Mouse (Mus musculus): ENCODE results near the gene Gm49776. TPM values are rescaled to one million over a fixed set of nuclear protein-coding genes. Genes with fewer than 3 reads are reported as not detected.
"Not testable (repeated sequence)": the region's sequence is repeated elsewhere in the genome, so short reads cannot be mapped to it uniquely, and the experiment has no call there.

The Gm49776 gene
- total RNA-seq (2021): not detected

DNA sequence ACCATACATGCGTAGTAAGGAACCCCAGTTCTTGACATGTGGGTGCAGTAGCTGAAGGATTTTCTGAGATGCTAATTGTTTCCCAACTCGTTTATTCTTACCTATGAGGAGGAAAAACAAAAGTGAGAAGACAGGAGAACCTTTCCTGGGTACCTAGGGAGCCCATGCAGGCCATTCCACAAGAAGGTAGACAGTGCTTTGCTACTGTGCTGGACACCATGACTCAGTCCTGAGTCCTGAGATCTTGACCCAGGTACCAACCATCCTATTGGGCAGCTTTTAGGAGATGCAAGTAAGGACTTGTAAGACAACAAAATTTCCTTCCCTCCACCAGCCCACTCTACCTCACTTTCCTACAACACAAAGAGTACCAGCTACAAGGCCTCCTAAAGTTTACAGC is at the start of gene Gm49776:
TSS of gene Gm49776 (minus strand) at position 101 of the 400 bp plus-strand sequence.
- intact Hi-C loops (cut with DNase I): no loop called here
- DNase-seq (ENCODE audit: low spot score in 2 of 2): no peak

DNA sequence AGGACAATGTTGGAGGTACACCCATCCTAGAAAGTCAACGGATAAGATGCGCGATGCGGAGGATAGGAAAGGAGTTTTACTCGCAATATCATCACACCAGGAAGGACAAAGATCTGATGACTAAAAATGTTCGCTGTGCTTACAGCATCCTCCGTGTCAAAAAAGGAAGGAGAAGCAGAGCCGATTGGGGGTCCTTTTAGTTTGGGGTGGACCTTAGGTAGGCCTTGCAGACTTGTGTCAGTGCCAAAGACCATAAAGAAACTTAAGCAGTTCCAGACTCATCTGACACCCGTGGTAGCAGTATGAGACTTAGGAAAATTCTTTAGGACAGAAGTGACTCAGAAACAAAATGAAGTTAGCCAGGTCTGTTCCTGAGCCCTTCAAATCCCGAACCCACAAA is 31.5 kb upstream of the Gm49776 start:
- not testable (repeated sequence) for DNase-seq (ENCODE audit: low spot score in 2 of 2)
- intact Hi-C loops (cut with DNase I): loop anchor here (5.0 kb wide), 1 partner anchor 42 kb away; the partner anchor contains the start of genes Ranbp1 and Trmt2a

DNA sequence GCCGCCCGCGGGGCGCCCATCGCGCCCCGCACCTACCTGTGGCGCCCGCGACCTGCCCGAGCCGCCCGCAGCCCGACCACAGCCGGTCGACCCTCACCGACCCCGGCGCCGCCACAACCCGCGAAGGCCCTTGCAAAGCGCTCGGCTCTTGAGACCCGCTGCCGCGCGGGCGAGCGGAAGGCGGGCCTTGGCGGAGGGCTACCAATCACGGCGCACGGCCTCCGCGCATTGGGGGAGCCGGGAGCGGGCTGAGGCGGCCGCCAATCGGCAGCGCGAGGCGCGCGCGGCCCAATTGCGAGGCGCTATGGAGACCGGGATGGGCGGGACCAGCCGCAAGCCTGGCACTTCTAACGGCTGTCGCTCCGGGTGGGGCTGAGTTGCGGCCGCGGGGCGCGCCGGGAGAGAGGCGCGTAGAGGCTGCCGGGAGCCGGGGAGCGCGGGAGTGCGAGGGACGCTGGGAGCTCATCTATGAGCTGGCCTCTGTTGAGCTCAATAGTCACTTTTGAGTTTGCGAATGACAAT is 31.0 kb upstream of the Gm49776 start, which contains the start of gene Dgcr8:
TSS of gene Dgcr8 (minus strand) at position 180 of the 522 bp plus-strand sequence.
- peak; percentile 99 for DNase-seq (ENCODE audit: low spot score in 2 of 2)
- intact Hi-C loops (cut with DNase I): loop anchor here (5.0 kb wide), 1 partner anchor 42 kb away; the partner anchor contains the start of genes Ranbp1 and Trmt2a

DNA sequence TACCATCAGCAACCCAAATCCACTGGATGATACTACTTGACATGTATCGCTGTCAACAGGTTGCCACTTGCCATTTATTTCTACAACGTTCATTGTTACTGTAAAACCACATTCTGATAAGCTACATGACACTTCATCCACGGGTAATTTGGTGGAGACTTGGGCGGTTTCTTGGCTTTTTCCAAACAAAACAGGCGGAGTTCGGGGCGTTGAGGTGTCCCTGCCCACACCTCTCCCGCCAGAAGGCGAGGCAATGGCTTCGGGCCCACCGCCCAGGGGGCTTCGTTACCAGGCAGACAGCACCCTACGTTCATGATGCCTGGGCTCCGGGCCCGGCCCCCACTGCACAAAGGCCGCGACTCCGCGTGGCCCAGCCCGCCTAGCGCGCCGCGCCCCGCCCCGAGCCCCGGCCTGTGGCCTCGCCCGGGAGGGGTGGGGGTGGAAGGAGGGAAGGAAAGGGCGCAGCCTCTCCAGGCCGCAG is 30.5 kb upstream of the Gm49776 start:
- DNase-seq (ENCODE audit: low spot score in 2 of 2): no peak
- intact Hi-C loops (cut with DNase I): loop anchor here (5.0 kb wide), 1 partner anchor 41 kb away; the partner anchor contains the start of genes Ranbp1 and Trmt2a

DNA sequence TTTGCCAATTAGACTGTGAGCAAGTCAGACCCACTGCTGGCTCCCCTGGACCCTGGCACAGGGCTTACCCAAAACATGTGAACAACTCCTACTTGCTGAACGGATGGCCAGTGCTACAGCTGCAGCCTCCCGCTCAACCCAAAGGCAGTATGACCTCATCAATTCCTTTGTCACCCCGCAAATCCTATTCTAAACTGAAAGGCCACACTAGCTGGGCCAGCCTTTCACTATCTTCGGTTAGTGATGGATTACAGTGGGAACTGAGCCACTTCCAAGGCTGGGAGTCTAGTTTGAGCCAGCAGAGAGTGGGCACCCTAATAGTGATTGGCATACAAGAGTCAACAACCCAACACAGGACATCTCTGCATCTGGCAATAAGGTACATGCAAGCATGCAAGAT is 30.0 kb upstream of the Gm49776 start:
- no peak for DNase-seq (ENCODE audit: low spot score in 2 of 2)
- intact Hi-C loops (cut with DNase I): loop anchor here (5.0 kb wide), 1 partner anchor 41 kb away; the partner anchor contains the start of genes Ranbp1 and Trmt2a

DNA sequence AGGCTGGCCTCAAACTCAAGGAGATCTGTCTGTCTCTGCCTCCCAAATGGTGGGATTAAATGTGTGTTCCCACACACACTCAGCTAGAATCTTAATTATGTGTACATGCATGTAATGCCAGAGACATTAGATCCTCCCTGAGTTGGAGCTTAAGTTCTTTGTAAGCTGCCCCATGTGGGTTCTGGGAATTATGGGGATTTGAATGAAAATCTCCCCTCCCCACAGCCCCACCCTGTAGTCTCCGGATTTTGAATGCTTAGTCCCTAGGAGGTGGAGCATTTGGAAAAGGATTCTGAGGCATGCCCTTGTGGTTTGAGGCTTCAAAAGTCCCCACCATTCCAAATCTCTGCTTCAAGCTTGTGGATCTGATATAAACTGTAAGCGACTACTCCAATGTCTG is 17.0 kb upstream of the Gm49776 start:
- intact Hi-C loops (cut with DNase I): no loop called here
- DNase-seq (ENCODE audit: low spot score in 2 of 2): no peak

DNA sequence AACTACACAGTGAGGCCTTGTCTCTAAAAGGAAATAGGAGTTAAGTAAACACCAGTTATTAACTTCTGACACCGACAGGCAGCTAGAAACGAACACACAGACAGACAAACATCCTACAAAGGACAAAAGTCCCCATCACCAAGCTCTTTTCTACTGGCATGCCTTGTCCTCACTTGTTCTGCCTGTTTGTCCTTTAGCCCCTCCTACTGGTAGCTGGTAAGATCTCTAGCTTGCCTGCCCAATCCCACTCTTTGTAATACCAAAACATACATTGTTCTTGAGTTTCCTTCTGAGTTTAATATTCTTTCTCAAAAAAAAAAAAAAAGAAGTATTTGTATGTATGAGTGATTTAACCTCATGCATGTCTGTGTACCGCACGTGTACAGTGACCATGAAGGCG is 10.1 kb upstream of the Gm49776 start:
- intact Hi-C loops (cut with DNase I): no loop called here
- DNase-seq (ENCODE audit: low spot score in 2 of 2): no peak

DNA sequence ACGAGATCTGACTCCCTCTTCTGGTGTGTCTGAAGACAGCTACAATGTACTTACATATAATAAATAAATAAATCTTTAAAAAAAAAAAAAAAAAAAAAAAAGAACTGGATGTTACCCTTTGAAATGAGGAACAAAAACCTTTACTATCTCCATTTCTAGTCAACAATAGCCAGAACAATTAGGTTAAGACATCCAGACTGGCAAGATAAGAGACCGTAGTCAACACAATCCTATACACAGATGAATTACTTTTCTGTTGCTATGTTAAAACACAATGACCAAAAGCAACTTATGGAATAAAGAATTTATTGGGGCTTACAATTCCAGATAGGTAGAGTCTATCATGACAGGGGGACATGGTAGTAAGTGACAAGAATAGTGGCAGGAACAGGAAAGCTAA is 6.9 kb upstream of the Gm49776 start:
- intact Hi-C loops (cut with DNase I): no loop called here

DNA sequence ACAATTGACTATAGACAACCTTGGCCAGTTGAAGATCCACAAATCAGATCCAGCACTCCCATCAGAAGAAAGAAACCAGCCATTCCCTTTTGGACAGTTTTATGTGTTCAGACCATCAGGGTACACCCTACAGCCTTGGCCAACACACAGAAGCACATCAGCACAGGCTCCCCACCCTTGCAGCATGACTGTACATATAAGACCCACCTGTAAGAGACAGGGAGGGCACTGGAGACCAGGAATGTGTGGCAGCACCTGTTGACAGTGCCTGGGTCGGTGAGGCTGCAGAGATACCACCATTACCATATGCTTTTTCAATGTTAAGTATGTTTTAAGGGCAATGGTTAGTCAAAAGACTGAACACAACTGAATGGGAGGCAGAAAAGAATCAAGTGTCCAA is 4.3 kb downstream of the Gm49776 start:
- intact Hi-C loops (cut with DNase I): no loop called here
- DNase-seq (ENCODE audit: low spot score in 2 of 2): no peak

More for the DNA sequence above, 6.9 kb upstream of the Gm49776 start:
- DNase-seq (ENCODE audit: low spot score in 2 of 2): no peak

DNA sequence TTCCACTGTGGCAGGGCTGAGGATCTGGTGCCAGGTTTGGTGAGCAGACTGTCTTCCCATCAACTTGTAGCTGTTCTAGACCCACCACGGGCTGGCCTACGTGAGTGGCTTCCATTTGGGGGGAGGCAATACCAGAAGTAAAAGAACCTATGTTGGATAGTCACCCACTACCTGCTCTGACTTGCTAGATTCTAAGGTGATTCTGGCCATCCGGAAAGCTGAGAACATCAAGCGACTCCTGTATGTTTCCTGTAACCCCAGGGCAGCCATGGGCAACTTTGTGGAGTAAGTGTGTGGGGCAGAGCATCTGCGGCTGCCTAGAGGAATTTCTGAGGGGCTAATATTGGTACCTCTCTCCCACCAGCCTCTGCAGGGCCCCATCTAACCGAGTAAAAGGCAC is 5.4 kb downstream of the Gm49776 start:
- no peak for DNase-seq (ENCODE audit: low spot score in 2 of 2)
- intact Hi-C loops (cut with DNase I): no loop called here

DNA sequence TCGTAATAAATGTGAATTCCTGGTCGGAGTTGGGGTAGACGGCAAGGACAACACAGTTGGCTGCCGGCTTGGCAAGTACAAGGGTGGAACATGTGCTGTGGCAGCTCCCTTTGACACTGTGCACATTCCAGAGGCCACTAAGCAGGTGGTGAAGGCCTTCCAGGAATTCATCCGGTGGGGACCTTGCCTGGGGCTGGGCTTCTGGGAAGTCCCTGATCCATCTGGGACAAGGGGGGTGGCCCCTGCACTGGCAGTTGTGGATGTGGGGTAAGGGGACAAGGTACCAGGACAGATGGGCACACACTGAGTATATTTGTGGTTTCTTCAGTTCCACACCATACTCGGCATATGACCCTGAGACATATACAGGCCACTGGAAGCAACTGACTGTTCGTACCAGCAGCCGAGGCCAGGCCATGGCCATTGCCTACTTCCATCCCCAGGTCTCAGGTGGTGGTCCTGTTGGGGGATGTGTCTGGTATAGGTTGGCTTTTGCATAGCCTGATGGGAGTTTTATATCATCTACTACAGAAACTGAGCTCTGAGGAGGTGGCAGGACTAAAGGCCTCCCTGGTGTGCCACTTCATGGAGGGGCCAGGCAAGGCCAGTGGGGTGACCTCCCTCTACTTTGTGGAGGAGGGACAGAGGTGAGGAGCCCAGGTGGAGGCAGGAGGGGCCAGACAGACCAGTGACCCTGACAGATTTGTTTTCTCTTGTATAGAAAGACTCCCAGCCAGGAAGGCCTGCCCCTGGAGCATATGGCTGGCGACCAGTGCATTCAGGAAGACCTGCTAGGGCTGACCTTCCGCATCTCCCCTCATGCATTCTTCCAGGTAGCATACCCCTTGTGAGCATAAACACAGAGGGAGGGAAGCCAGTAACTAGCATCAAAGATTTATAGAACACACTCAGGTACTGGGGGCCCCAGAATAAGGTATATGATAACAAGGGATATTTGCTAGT is 7.0 kb downstream of the Gm49776 start:
- intact Hi-C loops (cut with DNase I): no loop called here
- no peak for DNase-seq (ENCODE audit: low spot score in 2 of 2)

DNA sequence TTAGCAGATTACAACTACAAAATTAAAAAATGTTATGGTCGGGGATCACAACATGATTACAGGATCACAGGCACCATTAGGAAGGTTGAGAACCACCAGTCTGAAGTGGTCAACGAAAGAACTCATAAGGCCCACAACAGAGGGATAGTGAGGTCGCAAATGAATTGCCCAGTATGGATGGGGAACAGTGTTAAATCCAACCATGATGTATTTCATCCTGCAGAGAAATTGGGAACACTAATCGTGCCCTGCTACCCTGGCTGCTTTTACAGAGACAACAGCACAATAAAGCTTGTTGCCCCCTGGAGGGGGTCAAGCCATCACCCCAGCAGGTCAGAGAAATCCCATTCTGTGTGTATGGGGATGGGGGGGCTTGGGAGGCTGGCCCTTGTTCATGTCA is 7.9 kb downstream of the Gm49776 start:
- intact Hi-C loops (cut with DNase I): no loop called here

DNA sequence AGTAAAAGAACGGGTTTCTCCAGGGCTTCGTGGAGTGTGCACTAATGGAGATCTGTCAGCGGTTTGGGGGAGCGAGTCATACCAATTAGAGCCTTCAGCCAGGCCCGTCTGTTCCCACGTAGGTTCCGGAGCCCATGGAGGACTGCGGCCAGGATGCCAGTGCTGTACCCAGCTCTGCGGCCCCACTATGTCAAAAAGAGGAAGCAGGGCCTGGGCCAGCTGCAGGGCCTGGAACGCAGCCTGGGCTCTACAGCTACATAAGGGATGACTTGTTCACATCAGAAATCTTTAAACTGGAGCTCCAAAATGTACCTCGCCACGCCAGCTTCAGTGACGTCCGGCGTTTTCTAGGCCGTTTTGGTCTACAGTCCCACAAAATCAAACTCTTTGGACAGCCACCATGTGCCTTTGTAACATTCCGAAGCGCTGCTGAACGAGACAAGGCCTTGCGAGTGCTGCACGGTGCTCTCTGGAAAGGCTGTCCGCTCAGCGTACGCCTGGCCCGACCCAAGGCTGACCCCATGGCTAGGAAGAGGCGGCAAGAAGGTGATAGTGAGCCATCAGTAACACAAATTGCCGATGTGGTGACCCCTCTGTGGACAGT is 8.7 kb downstream of the Gm49776 start:
- intact Hi-C loops (cut with DNase I): loop anchor here (5.0 kb wide), 1 partner anchor 38 kb away; the partner anchor contains the start of gene Dgcr8
- peak; percentile 37 to 43 for DNase-seq (ENCODE audit: low spot score in 2 of 2)

More for the DNA sequence above, 7.9 kb downstream of the Gm49776 start:
- no peak for DNase-seq (ENCODE audit: low spot score in 2 of 2)

DNA sequence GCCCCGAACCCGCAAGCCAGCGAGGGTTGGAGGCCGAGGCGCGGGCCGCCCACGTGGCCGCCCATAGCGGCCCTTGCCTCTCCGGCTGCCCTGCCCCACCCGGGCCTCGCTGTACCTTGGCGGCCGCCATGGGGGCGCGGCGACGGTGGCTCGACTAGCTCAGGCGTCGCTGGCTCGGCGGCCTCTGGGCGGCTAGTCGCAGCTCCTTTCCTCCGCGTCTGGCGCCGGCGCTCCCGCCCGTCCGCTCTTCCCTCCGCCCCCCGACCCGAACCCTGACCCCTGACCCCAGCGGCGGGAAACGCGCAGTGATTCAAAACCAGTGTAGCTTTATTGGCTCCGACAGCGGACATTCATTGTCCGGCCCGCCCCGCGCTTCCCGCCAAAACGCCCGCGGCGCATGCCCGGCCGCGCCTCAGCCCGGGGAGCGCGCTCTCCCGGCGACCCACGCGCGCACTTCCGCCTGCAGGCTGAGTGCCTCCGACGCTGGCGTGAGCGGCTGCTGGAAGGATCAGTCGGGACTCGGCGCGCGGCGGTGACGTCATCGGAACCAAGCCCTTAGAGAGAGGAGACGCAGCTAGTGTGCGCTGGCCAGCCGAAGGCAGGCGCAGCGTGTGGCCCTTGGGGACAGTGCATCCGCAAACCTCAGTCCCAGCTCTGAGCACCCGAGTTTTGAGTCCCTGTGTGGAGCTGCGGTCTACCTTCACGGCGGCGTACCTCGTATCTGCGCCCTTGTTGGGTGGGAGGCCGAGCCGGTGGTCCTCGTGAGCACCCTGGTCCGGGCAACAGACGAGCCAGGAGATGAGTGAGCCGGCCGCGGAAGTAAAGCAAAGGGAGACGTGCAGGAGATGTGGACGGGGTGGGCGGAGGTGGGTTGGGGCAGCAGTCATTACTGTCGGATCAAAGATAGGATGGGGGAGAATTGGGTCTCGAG is 9.4 kb downstream of the Gm49776 start, which contains the start of the genes Trmt2a and Ranbp1:
TSS of gene Trmt2a (plus strand) at position 247 of the 931 bp plus-strand sequence.
TSS of gene Ranbp1 (minus strand) at position 300 of the 931 bp plus-strand sequence.
- peak; percentile 98 to 99 for DNase-seq (ENCODE audit: low spot score in 2 of 2)
- intact Hi-C loops (cut with DNase I): loop anchor here (5.0 kb wide), 1 partner anchor 39 kb away; the partner anchor contains the start of gene Dgcr8

DNA sequence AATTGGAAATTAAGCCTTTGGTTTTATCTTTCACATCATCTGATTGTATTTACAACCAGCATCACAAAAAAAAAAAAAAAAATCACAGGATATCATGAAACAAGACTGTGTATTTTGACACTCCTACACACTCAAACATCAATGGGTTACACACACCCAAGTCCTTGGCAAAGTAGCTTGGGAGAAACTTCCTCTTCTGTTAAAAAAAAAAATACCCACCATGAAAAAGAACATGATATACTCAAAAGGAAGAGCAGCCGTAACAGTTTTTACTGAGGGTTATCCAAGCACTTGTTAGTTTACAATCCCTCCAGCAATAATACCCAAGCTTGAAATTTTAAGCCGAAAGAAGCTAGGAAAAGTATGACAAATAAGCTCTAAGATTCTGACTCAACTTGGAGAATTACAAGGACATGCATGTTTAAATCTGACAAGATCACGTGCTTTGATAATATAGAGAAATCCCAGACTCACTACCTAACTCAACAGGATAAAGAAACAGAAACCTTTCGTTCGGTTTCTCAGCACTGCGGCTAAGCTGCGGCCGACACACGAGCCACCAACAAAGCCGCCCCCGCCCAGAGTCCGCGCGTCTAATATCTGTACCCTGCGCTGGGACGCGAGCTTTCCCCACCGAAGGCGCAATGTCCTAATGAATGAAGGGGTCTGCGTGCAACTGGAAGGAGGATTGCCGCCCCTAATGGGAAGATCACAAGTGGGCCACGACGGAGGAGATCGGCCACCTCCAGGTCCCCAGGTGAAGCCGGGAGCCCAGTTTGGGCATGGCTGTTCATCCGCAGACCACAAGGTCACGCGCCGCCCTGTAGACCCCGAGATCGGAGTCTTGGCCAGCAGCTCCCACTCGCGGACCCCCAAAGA is 10.4 kb downstream of the Gm49776 start:
- intact Hi-C loops (cut with DNase I): loop anchor here (5.0 kb wide), 1 partner anchor 40 kb away; the partner anchor contains the start of gene Dgcr8
- peak in 1 of 2 experiments; percentile 30 for DNase-seq (ENCODE audit: low spot score in 2 of 2)

DNA sequence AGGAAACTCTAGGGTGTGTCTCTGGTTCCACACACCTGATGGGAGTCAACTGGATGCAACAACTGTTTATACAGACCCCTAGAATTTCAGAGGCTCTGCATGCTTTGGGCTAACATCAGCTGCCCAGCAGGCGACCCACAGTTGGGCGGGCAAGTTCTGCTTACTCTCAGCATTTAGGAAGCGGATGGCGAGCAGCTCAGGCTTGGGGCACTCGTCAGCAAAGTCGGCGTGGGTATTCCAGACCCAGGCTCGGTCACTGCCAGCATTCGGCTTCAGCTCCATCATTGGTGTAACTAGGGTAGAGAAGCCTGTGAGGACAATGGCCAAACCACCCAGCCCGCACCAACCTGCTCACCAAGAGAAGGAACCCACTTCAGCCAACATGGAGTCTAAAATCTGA is 16.5 kb downstream of the Gm49776 start:
- intact Hi-C loops (cut with DNase I): no loop called here
- DNase-seq (ENCODE audit: low spot score in 2 of 2): no peak

DNA sequence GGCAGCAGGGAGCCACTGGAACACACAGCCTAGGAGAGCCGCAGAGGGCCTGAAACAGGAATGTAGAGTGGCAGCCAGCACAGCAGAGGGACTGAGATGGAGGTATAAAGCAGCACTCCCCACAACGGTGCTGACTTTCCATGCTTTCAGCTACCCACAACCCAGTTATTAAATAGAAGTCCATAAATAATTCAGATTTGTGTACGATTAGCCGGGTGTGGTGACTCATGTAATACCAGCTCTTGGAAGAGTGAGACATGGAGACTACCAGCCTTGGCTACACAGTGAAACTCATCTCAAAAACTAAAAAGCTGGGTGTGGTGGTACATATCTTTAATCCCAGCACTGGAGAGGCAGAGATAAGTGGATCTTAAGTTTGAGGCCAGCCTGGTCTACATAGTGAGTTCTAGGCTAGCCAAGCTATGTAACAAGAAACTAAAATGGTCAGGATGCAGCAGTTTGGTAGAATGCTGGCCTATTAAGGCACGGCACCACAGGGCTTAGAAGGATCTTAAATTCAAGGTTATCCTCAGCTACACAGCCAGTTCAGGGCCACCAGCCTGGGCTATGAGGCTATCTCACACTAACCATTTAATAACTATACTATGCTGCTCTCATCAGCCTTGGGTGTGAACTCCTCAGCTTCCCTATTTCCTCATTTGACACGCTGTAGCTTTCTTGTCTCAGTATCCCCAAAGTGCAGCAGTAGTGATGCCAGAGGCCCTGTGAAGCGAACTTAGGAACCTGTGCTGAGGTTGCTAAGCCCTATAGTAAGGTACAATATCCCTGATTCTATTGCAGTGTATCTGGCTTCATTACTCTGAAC is 21.2 kb downstream of the Gm49776 start:
- no peak for DNase-seq (ENCODE audit: low spot score in 2 of 2)
- intact Hi-C loops (cut with DNase I): no loop called here

Data from left cerebral cortex, postnatal 36 days (tissue).